Mouse (Mus musculus) MEL (cell line): Measurements from ENCODE around the gene Rad51b. TPM values are rescaled to one million over a fixed set of nuclear protein-coding genes. Genes with fewer than 3 reads are reported as not detected.

Experiments used
- DNase-seq: peaks from one replicate; pipeline ENCODE4 v3.0.0; 2011; ENCODE audit warnings: low read depth, low spot score
- H3K27ac ChIP-seq: 2 replicates; pipeline ENCODE4 v1.5.1; 2012; ENCODE audit warnings: low read depth, mild to moderate bottlenecking, control low read depth, low read length, moderate library complexity; ENCODE audit not compliant: control insufficient read depth
- H3K27me3 ChIP-seq, 2 experiments: fragments of 150-350 bp in 1 of 2; sonication (generic) in 1 of 2; 2 replicates each; pipeline ENCODE4 v1.6.1; 2012; ENCODE audit warnings: low read length in 2 of 2, mild to moderate bottlenecking in 2 of 2, improper control_type of control experiment in 1 of 2, moderate library complexity in 1 of 2; ENCODE audit not compliant: insufficient read depth in 2 of 2, control insufficient read depth in 1 of 2
- H3K36me3 ChIP-seq, 2 experiments: 2 replicates each; pipeline ENCODE4 v1.6.1; 2012 to 2014; ENCODE audit warnings: low read length in 2 of 2, improper control_type of control experiment in 1 of 2, inconsistent platforms in 1 of 2, mild to moderate bottlenecking in 1 of 2; ENCODE audit not compliant: insufficient read depth in 2 of 2, control insufficient read depth in 1 of 2
- H3K4me1 ChIP-seq, 2 experiments: fragments of 150-350 bp in 1 of 2; sonication (generic) in 1 of 2; 2 replicates each; pipeline ENCODE4 v1.6.1; 2012; ENCODE audit warnings: low read length in 2 of 2, improper control_type of control experiment in 1 of 2, mild to moderate bottlenecking in 1 of 2; ENCODE audit not compliant: insufficient read depth in 2 of 2, control insufficient read depth in 1 of 2
- H3K4me3 ChIP-seq, 2 experiments: fragments of 150-350 bp in 1 of 2; sonication (generic) in 1 of 2; 2 replicates each; pipeline ENCODE4 v1.5.1; 2012; ENCODE audit warnings: low read depth in 2 of 2, low read length in 2 of 2, mild to moderate bottlenecking in 2 of 2, moderate library complexity in 2 of 2, control low read depth in 1 of 2, improper control_type of control experiment in 1 of 2; ENCODE audit not compliant: control insufficient read depth in 1 of 2, insufficient read depth in 1 of 2
- H3K79me2 ChIP-seq: 2 replicates; pipeline ENCODE4 v1.6.1; 2012; ENCODE audit warnings: mild to moderate bottlenecking, low read length, moderate library complexity; ENCODE audit not compliant: control insufficient read depth, poor library complexity, insufficient read depth
- H3K9ac ChIP-seq: 2 replicates; pipeline ENCODE4 v1.6.1; 2012; ENCODE audit warnings: low read depth, mild to moderate bottlenecking, control low read depth, low read length, moderate library complexity; ENCODE audit not compliant: control insufficient read depth, poor library complexity, severe bottlenecking
- H3K9me3 ChIP-seq: fragments of 150-350 bp; sonication (generic); replicated peaks from 2 replicates; pipeline ENCODE4 v1.6.1; 2012; ENCODE audit warnings: mild to moderate bottlenecking, low read length, improper control_type of control experiment, moderate library complexity; ENCODE audit not compliant: insufficient read depth
- BHLHE40 ChIP-seq: IDR thresholded peaks from 2 replicates; pipeline ENCODE4 v1.6.1; 2012; ENCODE audit warnings: low read depth, mild to moderate bottlenecking, inconsistent platforms, low read length, improper control_type of control experiment, borderline replicate concordance
- CHD1 ChIP-seq: IDR thresholded peaks from 2 replicates; pipeline ENCODE4 v1.6.1; 2012; ENCODE audit warnings: low read depth, mild to moderate bottlenecking, inconsistent platforms, low read length, improper control_type of control experiment
- CHD2 ChIP-seq: IDR thresholded peaks from 2 replicates; pipeline ENCODE4 v1.6.1; 2011; ENCODE audit warnings: low read length, improper control_type of control experiment
- CTCF ChIP-seq, 3 experiments: IDR thresholded peaks in 2 of 3; conservative IDR thresholded peaks in 1 of 3; 2 replicates each; pipeline ENCODE4 v1.5.1; 2011 to 2012; ENCODE audit warnings: low read length in 3 of 3, low read depth in 2 of 3, mild to moderate bottlenecking in 2 of 3, improper control_type of control experiment in 1 of 3, inconsistent platforms in 1 of 3, mixed read lengths in 1 of 3, moderate library complexity in 1 of 3; ENCODE audit not compliant: control insufficient read depth in 1 of 3, insufficient read depth in 1 of 3, poor library complexity in 1 of 3, severe bottlenecking in 1 of 3
- E2F4 ChIP-seq: IDR thresholded peaks from 2 replicates; pipeline ENCODE4 v1.6.1; 2011; ENCODE audit warnings: low read depth, low read length, improper control_type of control experiment, borderline replicate concordance
- GABPA ChIP-seq: IDR thresholded peaks from 2 replicates; pipeline ENCODE4 v1.6.1; 2012; ENCODE audit warnings: low read depth, mild to moderate bottlenecking, inconsistent platforms, low read length, improper control_type of control experiment, moderate library complexity
- GATA1 ChIP-seq: IDR thresholded peaks from 2 replicates; pipeline ENCODE4 v1.6.1; 2011; ENCODE audit warnings: low read depth, low read length, improper control_type of control experiment
- JUND ChIP-seq: IDR thresholded peaks from 2 replicates; pipeline ENCODE4 v1.6.1; 2011; ENCODE audit warnings: low read depth, mild to moderate bottlenecking, improper control_type of control experiment, low read length
- KAT2A ChIP-seq: conservative IDR thresholded peaks from 2 replicates; pipeline ENCODE4 v1.6.1; 2012; ENCODE audit warnings: low read depth, low read length, improper control_type of control experiment, inconsistent platforms
- MYC ChIP-seq: IDR thresholded peaks from 2 replicates; pipeline ENCODE4 v1.6.1; 2011; ENCODE audit warnings: low read depth, mild to moderate bottlenecking, low read length, improper control_type of control experiment, moderate library complexity
- POLR2A ChIP-seq, 2 experiments: IDR thresholded peaks; 2 replicates each; pipeline ENCODE4 v1.6.1; 2011 to 2012; ENCODE audit warnings: low read length in 2 of 2, mild to moderate bottlenecking in 2 of 2, control low read depth in 1 of 2, improper control_type of control experiment in 1 of 2, low read depth in 1 of 2, moderate library complexity in 1 of 2; ENCODE audit not compliant: control insufficient read depth in 1 of 2, insufficient read depth in 1 of 2, poor library complexity in 1 of 2
- POLR2AphosphoS5 ChIP-seq: IDR thresholded peaks from 2 replicates; pipeline ENCODE4 v1.6.1; 2012; ENCODE audit warnings: low read depth, borderline replicate concordance, mild to moderate bottlenecking, inconsistent platforms, low read length, moderate library complexity, mixed read lengths
- RCOR1 ChIP-seq: IDR thresholded peaks from 2 replicates; pipeline ENCODE4 v1.6.1; 2012; ENCODE audit warnings: low read depth, mild to moderate bottlenecking, inconsistent platforms, low read length, improper control_type of control experiment
- SMC3 ChIP-seq: IDR thresholded peaks from 2 replicates; pipeline ENCODE4 v1.6.1; 2011; ENCODE audit warnings: low read depth, low read length, improper control_type of control experiment
- USF2 ChIP-seq, 2 experiments: IDR thresholded peaks; 2 replicates each; pipeline ENCODE4 v1.6.1; 2011 to 2012; ENCODE audit warnings: improper control_type of control experiment in 2 of 2, low read length in 2 of 2, borderline replicate concordance in 1 of 2, inconsistent platforms in 1 of 2, low read depth in 1 of 2, mild to moderate bottlenecking in 1 of 2; ENCODE audit not compliant: insufficient read depth in 1 of 2
- ZC3H11A ChIP-seq: IDR thresholded peaks from 2 replicates; pipeline ENCODE4 v1.6.1; 2012; ENCODE audit warnings: low read depth, mild to moderate bottlenecking, inconsistent platforms, low read length, improper control_type of control experiment
- polyA plus RNA-seq, 2 experiments: library from polyadenylated mRNA; stranded (reverse) in 1 of 2; unstranded in 1 of 2; fragments of >175 nt in 1 of 2; fragments of >200 nt in 1 of 2; gene quantifications; 2 replicates each; pipeline versions ENCODE4 v1.2.1 to v1.2.4; 2012; ENCODE audit warnings: low replicate concordance in 2 of 2, low read depth in 1 of 2; ENCODE audit not compliant: insufficient read length in 2 of 2, insufficient read depth in 1 of 2, missing spikeins in 1 of 2
- total RNA-seq: library from RNA; depleted of rRNA; stranded (reverse); fragments of 300-350 nt; gene quantifications from 2 replicates; pipeline ENCODE4 v1.2.3, GENCODE M21; 2012

Gene Rad51b
- total and polyA plus RNA-seq, 3 experiments: 3.6 to 5.7 TPM; not detected in 1

GRCm38 (mm10) chr12:79471868-79472267 lies 174.8 kb downstream of the Rad51b start:
- Histone ChIP-seq H3K36me3 (no peaks in the 10 kb centered on the region), H3K9me3 (no peaks in the 10 kb centered on the region), H3K4me3 (no peak overlapping the region), H3K9ac (no peak overlapping the region), H3K4me1 (no peaks in the 10 kb centered on the region), H3K27me3 (no peaks in the 10 kb centered on the region), H3K79me2 (no peaks in the 10 kb centered on the region), H3K27ac (no peak overlapping the region)
- no peak for TF ChIP-seq JUND
- TF ChIP-seq GATA1: no peak
- no peak for TF ChIP-seq CHD1
- TF ChIP-seq RCOR1: no peak
- TF ChIP-seq CHD2: no peak
- no peak for TF ChIP-seq GABPA
- no peak for TF ChIP-seq MYC
- TF ChIP-seq POLR2A (IDR thresholded peaks at IDR 0.05; ENCODE audit: control insufficient read depth in 1 of 2, insufficient read depth in 1 of 2, low read depth in 1 of 2, low read length in 2 of 2, poor library complexity in 1 of 2): no peak
- TF ChIP-seq E2F4: no peak
- no peak for TF ChIP-seq BHLHE40
- TF ChIP-seq ZC3H11A: no peak
- no peak for DNase-seq

- no peaks in the 10 kb centered on the region for H3K79me2 ChIP-seq
- no peak for TF ChIP-seq GATA1
- no peak for TF ChIP-seq SMC3
- no peak for TF ChIP-seq GABPA
- TF ChIP-seq POLR2A (IDR thresholded peaks at IDR 0.05; ENCODE audit: control insufficient read depth in 1 of 2, insufficient read depth in 1 of 2, low read depth in 1 of 2, low read length in 2 of 2, poor library complexity in 1 of 2): no peak
- no peak for TF ChIP-seq POLR2AphosphoS5
- no peak for TF ChIP-seq USF2 (IDR thresholded peaks at IDR 0.05; ENCODE audit: borderline replicate concordance in 1 of 2, insufficient read depth in 1 of 2, low read depth in 1 of 2, low read length in 2 of 2)
- TF ChIP-seq BHLHE40: no peak
- TF ChIP-seq KAT2A: no peak
- TF ChIP-seq CTCF (IDR thresholded peaks at IDR 0.05 in 2 of 3, conservative IDR thresholded peaks at IDR 0.05 in 1 of 3; ENCODE audit: control insufficient read depth in 1 of 3, insufficient read depth in 1 of 3, low read depth in 2 of 3, low read length in 3 of 3, poor library complexity in 1 of 3, severe bottlenecking in 1 of 3): no peak
- TF ChIP-seq E2F4: no peak
- TF ChIP-seq, all 39 proteins: peak for 0
- Histone ChIP-seq H3K36me3 (no peaks in the 10 kb centered on the region), H3K4me3 (no peak overlapping the region), H3K4me1 (no peaks in the 10 kb centered on the region; a peak in 1 of 4 replicates), H3K27ac (no peak overlapping the region), H3K27me3 (no peaks in the 10 kb centered on the region), H3K9me3 (no peaks in the 10 kb centered on the region), H3K9ac (no peak overlapping the region)
- no peak for DNase-seq
Measured at GRCm38 (mm10) chr12:79476413-79477046, 179.4 kb downstream of the Rad51b start.
